Mouse (Mus musculus) large intestine, adult 2 months (tissue): ENCODE results near the gene Rpl36-ps4. TPM values are rescaled to one million over a fixed set of nuclear protein-coding genes. Genes with fewer than 3 reads are reported as not detected.
A peak's percentile ranks its signal among the peaks of the same experiment; 100 is the strongest.
"Not testable (repeated sequence)": the region's sequence is repeated elsewhere in the genome, so short reads cannot be mapped to it uniquely, and the experiment has no call there.

Experiments
- DNase-seq: peaks from one replicate; pipeline ENCODE4 v3.0.0-alpha.2; 2012; ENCODE audit warnings: low read depth, low spot score
- WGBS: fragments of 180-500 bp; shearing (Covaris S2); methylation state at CpG from one replicate; pipeline ENCODE4 v1.1.7; 2018; 5-methylcytosine and 5-hydroxymethylcytosine counted together
- polyA plus RNA-seq: library from polyadenylated mRNA; depleted of rRNA; stranded (reverse); fragments of >200 nt; gene quantifications from 2 replicates; pipeline ENCODE4 v1.2.3, GENCODE M21; 2012; rRNA removed

The Rpl36-ps4 gene
- polyA plus RNA-seq, 1 experiment: not detected

- DNase-seq: no peak
- WGBS: 90% methylated on average over 10 of the region's 10 CpGs
Observed at GRCm38 (mm10) chr17:87934326-87934725, 13.5 kb downstream of the Rpl36-ps4 start.

- WGBS: 91% methylated on average over 8 of the region's 8 CpGs
- no peak for DNase-seq
Observed at GRCm38 (mm10) chr17:87934736-87935135, 14.0 kb downstream of the Rpl36-ps4 start.

DNA sequence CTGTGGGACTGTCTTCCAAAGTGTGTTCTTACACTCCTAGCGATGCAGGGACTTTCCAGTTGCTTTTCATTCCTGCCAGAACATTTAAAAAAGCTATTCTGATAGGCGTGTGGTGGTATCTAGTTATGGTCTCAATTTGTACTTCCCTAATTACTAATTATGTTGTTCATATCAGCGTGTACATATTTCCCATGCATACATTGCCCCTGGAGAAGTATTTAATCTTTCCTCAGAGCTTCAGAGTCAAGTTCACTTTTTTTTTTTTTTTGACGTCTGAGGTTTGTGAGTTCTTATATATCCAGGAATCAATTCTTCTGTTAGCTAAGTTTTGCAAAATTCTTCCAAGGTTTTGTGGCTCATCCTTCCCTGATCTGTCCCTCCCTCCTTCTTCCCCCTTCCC is 15.4 kb downstream of the Rpl36-ps4 start:
- DNase-seq: no peak
- WGBS: 37% methylated on average over 4 of the region's 4 CpGs

DNA sequence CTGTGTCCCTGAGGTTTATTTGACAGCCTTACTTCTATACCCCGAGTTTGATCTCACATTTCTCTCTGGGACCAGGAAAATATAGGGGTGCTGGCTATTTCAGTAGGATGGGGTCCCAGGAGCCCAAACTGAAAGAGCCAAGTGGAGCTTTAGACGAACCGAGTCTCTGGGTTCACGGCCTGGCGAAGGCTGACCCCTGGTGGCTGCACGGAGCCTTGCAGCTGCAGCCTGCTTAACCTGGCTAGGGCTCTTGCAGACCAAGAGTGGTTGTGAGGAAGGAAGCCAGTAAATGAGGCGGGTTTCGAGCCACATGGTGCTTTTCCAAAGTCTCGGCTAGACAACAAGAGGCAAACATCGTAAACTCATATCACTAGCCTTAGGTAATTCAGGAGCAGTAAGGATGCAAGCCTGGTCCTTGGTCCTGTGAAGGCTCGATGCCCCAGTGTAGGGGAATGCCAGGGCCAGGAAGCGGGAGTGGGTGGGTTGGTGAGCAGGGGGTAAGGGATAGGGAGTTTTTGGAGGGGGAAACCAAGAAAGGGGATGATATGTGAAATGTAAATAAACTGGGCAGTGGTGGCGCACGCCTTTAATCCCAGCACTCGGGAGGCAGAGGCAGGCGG is 28.3 kb downstream of the Rpl36-ps4 start:
- peak; percentile 33 for DNase-seq
- WGBS: 36% methylated on average over 16 of the region's 16 CpGs

DNA sequence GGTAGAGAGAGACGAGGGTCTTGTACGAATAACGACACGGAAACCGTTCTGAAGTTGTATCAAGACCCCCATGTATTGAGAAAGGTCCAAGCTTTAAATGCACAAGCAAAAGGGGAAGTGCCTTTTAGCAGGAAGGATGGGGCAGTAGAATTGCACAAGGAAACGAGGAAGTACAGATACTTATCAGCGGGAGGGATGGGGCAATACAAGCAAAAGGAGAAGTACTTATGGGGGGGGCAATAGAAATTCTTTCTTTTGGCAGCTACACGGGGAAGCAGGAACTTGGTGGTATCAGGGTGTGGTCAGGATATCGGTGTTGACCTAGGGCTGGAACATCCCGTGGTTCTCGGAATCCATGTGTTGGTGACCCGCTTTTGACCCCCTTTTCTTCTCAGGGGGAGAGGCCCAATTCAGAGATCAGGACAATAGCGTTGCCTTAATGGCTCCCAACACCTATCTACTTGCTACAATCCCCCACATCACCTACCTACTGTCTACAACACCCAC is 33.9 kb downstream of the Rpl36-ps4 start:
- not testable (repeated sequence) for DNase-seq
- WGBS: 57% methylated on average over 13 of the region's 13 CpGs

- DNase-seq: no peak
- 62% methylated on average over 12 of the region's 12 CpGs for whole genome bisulfite sequencing
Observed at GRCm38 (mm10) chr17:87957096-87957840, 36.5 kb downstream of the Rpl36-ps4 start.

DNA sequence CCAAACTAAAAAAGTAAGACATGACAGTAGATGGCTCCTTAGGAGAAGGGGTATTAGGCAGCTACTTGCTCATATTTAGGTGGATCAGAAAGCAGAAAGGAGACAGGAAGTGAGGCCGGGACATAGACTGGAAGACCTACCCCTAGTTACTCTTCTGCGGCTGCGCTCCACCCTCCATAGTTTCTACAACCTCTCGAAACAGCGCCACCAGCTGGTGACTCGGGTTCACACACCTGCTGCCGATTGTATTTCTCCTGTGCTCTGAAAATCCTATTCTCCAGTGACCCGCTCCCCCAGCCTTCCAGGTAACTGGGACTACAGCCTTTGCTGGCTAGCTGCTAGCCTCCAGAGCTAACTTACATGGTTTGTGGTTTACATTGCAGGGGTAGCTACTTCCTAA is 37.5 kb downstream of the Rpl36-ps4 start:
- 66% methylated on average over 8 of the region's 8 CpGs for WGBS
- DNase-seq: no peak

DNA sequence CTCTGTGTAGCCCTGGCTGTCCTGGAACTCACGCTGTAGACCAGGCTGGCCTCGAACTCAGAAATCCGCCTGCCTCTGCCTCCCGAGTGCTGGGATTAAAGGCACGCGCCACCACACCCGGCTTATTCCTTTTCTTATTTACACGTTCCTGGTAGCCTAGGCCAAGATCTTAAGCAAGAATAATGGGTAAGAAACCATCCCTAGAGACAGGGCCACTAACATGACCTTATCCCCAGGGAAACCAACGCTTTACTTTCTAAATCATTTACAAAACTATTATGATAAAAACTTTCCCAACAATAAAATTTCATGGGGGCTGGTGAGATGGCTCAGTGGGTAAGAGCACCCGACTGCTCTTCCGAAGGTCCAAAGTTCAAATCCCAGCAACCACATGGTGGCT is 38.6 kb downstream of the Rpl36-ps4 start:
- WGBS: 86% methylated on average over 11 of the region's 11 CpGs
- DNase-seq: not testable (repeated sequence)

DNA sequence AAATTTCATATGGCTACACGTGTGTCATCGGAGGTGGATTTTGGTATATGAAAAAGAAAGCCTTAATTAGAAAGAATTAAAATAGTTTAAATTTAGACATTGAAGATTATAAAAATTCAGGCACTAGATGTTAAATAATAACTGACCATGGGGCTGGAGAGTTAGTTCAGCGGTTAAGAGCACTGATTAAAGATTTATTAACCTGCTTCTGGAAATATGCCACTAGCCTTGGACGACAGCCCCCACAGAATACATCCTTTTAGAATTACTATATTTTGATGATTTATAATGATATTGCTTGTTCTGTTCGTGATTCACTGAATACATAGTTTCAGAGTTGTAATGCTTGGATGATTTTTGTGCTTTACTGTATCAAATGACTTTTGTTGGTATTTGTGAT is 39.2 kb downstream of the Rpl36-ps4 start:
- DNase-seq: not testable (repeated sequence)
- WGBS: 81% methylated on average over 5 of the region's 5 CpGs

GRCm38 (mm10) chr17:87963081-87964075 is 42.6 kb downstream of the Rpl36-ps4 start:
- DNase-seq: no peak
- WGBS: 88% methylated on average over 14 of the region's 14 CpGs

GRCm38 (mm10) chr17:87968483-87968926 is 47.7 kb downstream of the Rpl36-ps4 start:
- WGBS: 41% methylated on average over 6 of the region's 8 CpGs
- DNase-seq: not testable (repeated sequence)

Other genes with a start within 250 kb of the Rpl36-ps4 start
- gene Msh2, start 248.6 kb upstream of the Rpl36-ps4 start, polyA plus RNA-seq: 6.0 and 7.2 TPM in 2 replicates
- gene Kcnk12, start 123.0 kb upstream of the Rpl36-ps4 start, polyA plus RNA-seq: 0.05 and 0.15 TPM in 2 replicates
- gene Msh6, start 54.1 kb downstream of the Rpl36-ps4 start, polyA plus RNA-seq: 3.1 and 4.5 TPM in 2 replicates
- gene Fbxo11, start 144.3 kb downstream of the Rpl36-ps4 start, polyA plus RNA-seq: 11.6 and 12.6 TPM in 2 replicates